Mouse (Mus musculus): Measurements from ENCODE around the gene Elane.

The Elane gene

DNA sequence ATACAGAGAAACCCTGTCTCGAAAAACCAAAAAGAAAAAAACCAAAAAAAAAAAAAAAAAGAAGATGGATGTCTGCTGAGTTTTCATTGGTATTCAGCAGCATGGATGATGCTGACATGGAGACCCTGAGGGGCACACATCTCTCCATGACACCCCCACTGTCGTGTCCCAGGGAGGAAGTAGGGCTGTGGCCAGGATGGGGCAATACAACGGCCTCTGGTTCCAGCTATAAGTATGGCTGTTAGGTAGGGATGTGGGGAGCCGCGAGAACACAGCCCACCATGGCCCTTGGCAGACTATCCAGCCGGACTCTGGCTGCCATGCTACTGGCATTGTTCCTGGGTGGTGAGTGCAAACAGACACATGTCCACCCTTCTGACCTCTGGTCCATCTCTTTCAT lies at the start of gene Elane:
Elane (plus strand) TSS at position 194 of the 400 bp plus-strand sequence.
- no peak for DNase-seq (ENCODE audit: low read depth)

GRCm38 (mm10) chr10:79836918-79837317 lies 49.1 kb upstream of the Elane start:
- peak; percentile 43 for DNase-seq (ENCODE audit: low read depth)

DNA sequence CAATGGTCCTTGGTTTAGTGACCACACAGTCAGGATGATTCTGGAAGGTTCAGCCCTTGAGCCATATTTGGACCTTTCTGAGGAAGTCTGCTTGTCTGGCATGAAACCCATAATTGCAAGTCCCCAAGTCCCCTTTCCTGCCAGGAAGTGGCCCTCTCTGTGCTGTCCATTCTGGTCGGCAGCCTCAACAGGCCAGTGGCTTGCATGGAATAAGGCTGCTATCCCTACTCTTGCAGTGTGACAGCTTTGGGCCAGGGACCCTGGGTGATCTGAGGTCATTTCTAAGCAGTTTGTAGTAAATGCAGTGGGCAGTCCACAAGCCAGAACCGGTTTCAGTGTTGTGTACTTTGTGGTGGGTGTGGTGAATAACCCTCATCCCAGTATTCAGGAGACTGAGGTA lies 47.9 kb upstream of the Elane start:
- no peak for DNase-seq (ENCODE audit: low read depth)

DNA sequence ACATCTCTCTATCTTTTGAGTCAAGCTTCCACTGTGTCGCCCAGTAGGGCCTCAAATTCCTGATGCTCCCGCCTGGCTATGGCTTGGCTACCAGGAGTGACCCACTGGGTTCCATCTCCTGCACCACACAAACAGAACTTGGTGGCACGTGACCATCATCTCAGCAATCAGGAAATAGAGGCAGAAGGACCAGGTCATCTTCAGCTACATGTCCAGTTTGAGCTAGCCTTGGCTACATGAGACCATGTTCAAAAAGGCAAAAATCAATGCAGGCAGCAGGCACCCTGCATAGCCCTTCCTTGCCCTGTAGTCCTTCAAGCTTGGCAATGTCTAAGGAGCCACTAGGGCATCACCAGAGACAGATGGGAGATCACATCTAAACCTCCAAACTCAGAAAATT lies 46.0 kb upstream of the Elane start:
- no peak for DNase-seq (ENCODE audit: low read depth)

DNA sequence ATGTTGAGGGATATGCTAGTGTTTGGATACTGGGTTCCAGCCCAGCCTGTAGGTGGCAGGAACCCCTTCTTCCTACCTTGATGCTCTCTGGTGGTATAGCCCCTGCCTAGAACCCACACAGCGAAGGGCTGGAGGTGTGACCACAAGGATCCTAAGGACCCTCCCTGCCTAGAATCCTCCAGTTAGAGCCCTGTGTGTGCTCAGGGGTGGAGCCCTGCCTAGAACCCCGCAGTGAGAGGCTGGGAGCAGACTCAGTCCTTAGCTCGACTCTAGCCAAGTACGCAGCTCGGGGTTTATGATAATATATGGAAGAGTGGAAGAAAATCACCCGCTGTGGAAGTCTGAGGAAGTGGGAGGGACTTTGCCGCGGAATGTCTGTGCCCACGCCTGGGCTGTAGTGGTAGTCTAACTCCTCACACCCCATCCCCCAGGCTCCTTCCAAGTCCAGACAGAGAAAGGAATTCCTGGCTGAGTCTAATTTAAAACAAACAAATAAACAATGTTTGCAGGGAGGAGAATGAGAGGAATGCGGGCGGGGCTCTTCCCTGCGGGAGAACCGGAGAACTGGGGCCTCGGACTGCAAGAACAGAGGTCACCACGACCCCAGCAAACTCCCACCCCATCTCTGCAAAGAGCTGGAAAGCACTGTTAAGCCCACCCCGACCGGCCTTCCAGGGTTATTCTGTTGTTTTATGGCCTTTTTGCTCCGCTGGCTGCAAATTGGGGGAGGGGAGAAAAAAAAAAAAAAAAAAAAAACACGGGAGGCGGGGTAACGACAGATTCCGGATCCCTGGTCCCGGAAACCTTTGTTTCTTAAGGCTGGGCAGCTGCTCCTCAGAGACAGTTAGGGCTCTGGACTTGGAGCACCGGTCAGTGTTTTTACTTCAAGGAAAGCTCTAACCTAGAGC lies 45.1 kb upstream of the Elane start:
- DNase-seq (ENCODE audit: low read depth) = peak; percentile 87

GRCm38 (mm10) chr10:79842322-79842721 lies 43.7 kb upstream of the Elane start:
- DNase-seq (ENCODE audit: low read depth) = peak; percentile 46

GRCm38 (mm10) chr10:79843476-79843875 lies 42.6 kb upstream of the Elane start:
- DNase-seq (ENCODE audit: low read depth) = no peak

- DNase-seq (ENCODE audit: low read depth) = no peak
Observed at GRCm38 (mm10) chr10:79846553-79846952, 39.5 kb upstream of the Elane start.

- DNase-seq (ENCODE audit: low read depth) = peak; percentile 53
Observed at GRCm38 (mm10) chr10:79849941-79850628, 36.0 kb upstream of the Elane start.

GRCm38 (mm10) chr10:79851653-79852052 lies 34.4 kb upstream of the Elane start:
- no peak for DNase-seq (ENCODE audit: low read depth)

GRCm38 (mm10) chr10:79852107-79852789 lies 33.8 kb upstream of the Elane start:
- DNase-seq (ENCODE audit: low read depth) = peak; percentile 50

- peak; percentile 59 for DNase-seq (ENCODE audit: low read depth)
Observed at GRCm38 (mm10) chr10:79852827-79853226, 33.2 kb upstream of the Elane start.

- DNase-seq (ENCODE audit: low read depth) = peak; percentile 91
Observed at GRCm38 (mm10) chr10:79853392-79853791, 32.7 kb upstream of the Elane start.

GRCm38 (mm10) chr10:79853860-79854795 lies 31.9 kb upstream of the Elane start, which contains the start of gene Ptbp1:
Ptbp1 (plus strand) TSS chr10:79854427.
- peak; percentile 100 for DNase-seq (ENCODE audit: low read depth)

- DNase-seq (ENCODE audit: low read depth) = peak; percentile 63
Observed at GRCm38 (mm10) chr10:79854801-79855541, 31.1 kb upstream of the Elane start.

- DNase-seq (ENCODE audit: low read depth) = no peak
Observed at GRCm38 (mm10) chr10:79855558-79856184, 30.4 kb upstream of the Elane start.

DNA sequence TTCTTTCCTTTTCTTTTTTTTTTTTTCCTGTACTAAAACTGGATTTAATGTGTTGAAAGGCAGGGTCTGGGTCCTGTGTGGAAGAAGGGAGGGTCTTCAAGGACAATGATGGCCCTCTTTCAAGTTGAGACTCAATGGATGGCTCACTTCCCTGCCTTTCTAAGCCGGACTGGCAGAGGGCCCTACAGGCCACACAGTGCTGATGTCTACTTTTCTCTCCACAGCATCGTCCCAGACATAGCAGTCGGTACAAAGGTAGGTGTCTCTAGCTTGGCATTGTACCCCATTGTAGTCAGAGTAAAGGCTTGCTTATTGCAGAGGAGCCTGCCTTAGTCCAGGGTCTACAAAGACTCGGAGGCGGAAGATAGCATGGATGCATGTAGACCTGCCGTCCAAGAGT lies 29.8 kb upstream of the Elane start:
- DNase-seq (ENCODE audit: low read depth) = no peak

GRCm38 (mm10) chr10:79856704-79857451 lies 29.2 kb upstream of the Elane start:
- no peak for DNase-seq (ENCODE audit: low read depth)

DNA sequence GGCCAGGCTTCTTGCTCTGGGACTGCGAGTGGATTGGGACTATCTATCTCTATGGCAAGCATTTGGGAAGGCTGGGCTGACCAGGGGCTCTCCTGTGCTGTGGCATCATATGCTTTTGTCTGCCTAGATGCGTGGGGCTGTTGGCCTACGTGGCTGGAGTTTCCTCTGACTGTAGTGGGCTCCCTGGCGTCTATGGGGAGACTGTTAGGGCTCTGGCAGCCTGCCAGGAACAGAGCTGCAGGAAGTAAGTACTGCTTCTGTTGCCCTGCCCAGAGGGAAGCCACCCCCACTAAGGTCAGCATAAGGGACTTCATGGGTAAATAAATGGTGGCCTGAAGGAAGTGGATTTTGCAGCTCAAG lies 28.6 kb upstream of the Elane start:
- peak; percentile 95 for DNase-seq (ENCODE audit: low read depth)

DNA sequence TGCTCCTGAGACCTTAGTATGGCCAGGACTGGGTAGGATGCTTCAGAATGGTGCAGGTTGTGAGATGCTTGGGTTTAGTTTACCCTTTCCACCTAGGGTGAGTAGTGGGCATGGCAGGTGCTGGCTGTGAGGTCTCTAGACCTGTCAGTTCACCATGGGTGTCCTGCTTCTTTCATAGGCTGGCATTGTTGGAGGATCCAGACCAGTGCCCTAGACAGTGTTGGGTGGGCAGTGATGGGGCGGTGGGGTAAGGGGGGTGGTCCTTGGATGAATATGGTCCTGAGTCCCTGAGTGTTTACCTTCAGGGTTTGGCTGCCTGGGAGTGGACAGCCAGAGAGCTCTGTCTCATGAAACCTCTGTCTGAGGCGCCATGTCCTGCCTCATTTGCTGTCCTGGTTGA lies 28.2 kb upstream of the Elane start:
- no peak for DNase-seq (ENCODE audit: low read depth)

Measured in 416B (cell line).